Mouse (Mus musculus) heart, postnatal 0 days (tissue): Measurements from ENCODE around the gene Tmem125. TPM values are rescaled to one million over a fixed set of nuclear protein-coding genes. Genes with fewer than 3 reads are reported as not detected.
A peak's percentile ranks its signal among the peaks of the same experiment; 100 is the strongest.
"Not testable (repeated sequence)": the region's sequence is repeated elsewhere in the genome, so short reads cannot be mapped to it uniquely, and the experiment has no call there.

Experiments used
- ATAC-seq: fragments of 200-750 bp; cut with Nextera tagmentation; 2 replicates; pipeline ENCODE4 v1.8.0; 2017; ENCODE audit warnings: low read depth, moderate number of reproducible peaks, moderate library complexity; ENCODE audit not compliant: insufficient read depth
- DNase-seq: peaks from one replicate; pipeline ENCODE4 v3.0.0-alpha.2; 2016; ENCODE audit warnings: low spot score
- H3K27ac ChIP-seq: fragments of 300-500 bp; sonication (generic); 2 replicates; pipeline ENCODE4 v1.5.1; 2014; ENCODE audit warnings: low read depth, mild to moderate bottlenecking
- H3K27me3 ChIP-seq: fragments of 300-500 bp; sonication (generic); 2 replicates; pipeline ENCODE4 v1.6.1; 2014; ENCODE audit warnings: low read length, mixed read lengths; ENCODE audit not compliant: control insufficient read depth, insufficient read depth
- H3K36me3 ChIP-seq: fragments of 300-500 bp; sonication (generic); replicated peaks from 2 replicates; pipeline ENCODE4 v1.6.1; 2014; ENCODE audit warnings: low read length, mixed read lengths; ENCODE audit not compliant: control insufficient read depth, insufficient read depth
- H3K4me1 ChIP-seq: fragments of 300-500 bp; sonication (generic); 2 replicates; pipeline ENCODE4 v1.6.1; 2014; ENCODE audit warnings: antibody characterized with exemption; ENCODE audit not compliant: control insufficient read depth, insufficient read depth
- H3K4me2 ChIP-seq: fragments of 300-500 bp; sonication (generic); 2 replicates; pipeline ENCODE4 v1.6.1; 2014; ENCODE audit warnings: low read depth, mild to moderate bottlenecking, low read length, moderate library complexity
- H3K4me3 ChIP-seq: fragments of 300-500 bp; sonication (generic); 2 replicates; pipeline ENCODE4 v1.5.1; 2014; ENCODE audit warnings: low read depth, low read length
- H3K9ac ChIP-seq: fragments of 300-500 bp; sonication (generic); replicated peaks from 2 replicates; pipeline ENCODE4 v1.6.1; 2014; ENCODE audit warnings: low read depth, low read length, mixed read lengths
- H3K9me3 ChIP-seq: fragments of 300-500 bp; sonication (generic); replicated peaks from 2 replicates; pipeline ENCODE4 v1.6.1; 2016; ENCODE audit warnings: low read length; ENCODE audit not compliant: control insufficient read depth
- CTCF ChIP-seq: IDR thresholded peaks from 2 replicates; pipeline ENCODE4 v1.5.1; 2016; ENCODE audit warnings: antibody characterized with exemption, control low read depth, low read depth
- EP300 ChIP-seq: IDR thresholded peaks from 2 replicates; pipeline ENCODE4 v1.6.1; 2016; ENCODE audit warnings: antibody characterized with exemption, low read depth
- WGBS: fragments of 180-500 bp; shearing (Covaris S2); extraction: QIAGEN DNeasy Blood & Tissue Kit; methylation state at CpG from one replicate; pipeline ENCODE4 v1.1.7; 2014; 5-methylcytosine and 5-hydroxymethylcytosine counted together
- polyA plus RNA-seq: library from polyadenylated mRNA; unstranded; fragments of >200 nt; fragmentation: Nextera tagmentation; extraction: Ambion mirVana; gene quantifications from 2 replicates; pipeline ENCODE4 v1.2.1, GENCODE M21; 2015
- total RNA-seq: library from RNA; depleted of rRNA; stranded (reverse); fragments of >200 nt; gene quantifications from 2 replicates; pipeline ENCODE4 v1.2.3, GENCODE M21; 2014; ENCODE audit warnings: low replicate concordance

The Tmem125 gene
- total and polyA plus RNA-seq, 2 experiments from 2014 or later, result 0.26 to 7.3 TPM

DNA sequence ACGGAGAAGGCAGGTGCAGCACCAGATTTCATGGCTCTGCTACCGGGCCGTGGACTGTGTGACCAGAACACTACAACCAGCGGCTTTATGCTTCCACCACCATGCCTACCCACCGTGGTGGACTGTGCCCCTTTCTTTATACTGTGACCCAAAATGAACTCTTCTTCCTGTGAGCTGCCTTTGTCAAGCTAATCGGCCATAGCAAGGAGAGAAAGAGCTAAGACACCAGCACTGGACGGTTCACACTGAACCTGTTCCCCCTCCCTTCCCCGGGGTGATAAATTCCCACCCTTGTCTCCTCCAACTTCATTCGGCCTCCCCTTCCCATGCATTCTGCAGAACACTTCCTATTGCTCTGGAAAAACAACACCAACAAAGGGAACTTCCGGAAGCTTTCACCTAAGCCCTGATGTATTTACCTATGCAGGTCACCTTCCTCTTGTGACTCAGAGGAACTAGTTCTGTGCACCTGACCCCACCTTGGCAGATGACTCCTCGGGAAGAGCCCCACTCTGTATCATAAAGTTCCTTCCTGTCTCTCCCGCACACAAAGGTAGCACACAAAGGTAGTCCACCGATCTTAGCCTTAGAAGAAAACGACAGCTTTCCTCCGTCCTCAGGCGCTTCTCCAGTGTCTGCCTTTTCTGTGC is 26.2 kb downstream of the Tmem125 start:
- H3K9ac ChIP-seq, result no peak overlapping the region
- H3K36me3 ChIP-seq, result no peaks in the 10 kb centered on the region
- ATAC-seq (no peak), DNase-seq (no peak)
- 35% methylated on average over 16 of the region's 16 CpGs for WGBS
- peaks cover 5% of the 10 kb centered on the region; the same call in 1 of the 2 replicates for H3K4me1 ChIP-seq
- H3K27ac ChIP-seq, result no peak overlapping the region
- no peaks in the 10 kb centered on the region for H3K27me3 ChIP-seq
- no peaks in the 10 kb centered on the region for H3K9me3 ChIP-seq
- no peak for TF ChIP-seq EP300
- no peak for TF ChIP-seq CTCF
- no peak overlapping the region for H3K4me3 ChIP-seq
- no peak overlapping the region for H3K4me2 ChIP-seq

DNA sequence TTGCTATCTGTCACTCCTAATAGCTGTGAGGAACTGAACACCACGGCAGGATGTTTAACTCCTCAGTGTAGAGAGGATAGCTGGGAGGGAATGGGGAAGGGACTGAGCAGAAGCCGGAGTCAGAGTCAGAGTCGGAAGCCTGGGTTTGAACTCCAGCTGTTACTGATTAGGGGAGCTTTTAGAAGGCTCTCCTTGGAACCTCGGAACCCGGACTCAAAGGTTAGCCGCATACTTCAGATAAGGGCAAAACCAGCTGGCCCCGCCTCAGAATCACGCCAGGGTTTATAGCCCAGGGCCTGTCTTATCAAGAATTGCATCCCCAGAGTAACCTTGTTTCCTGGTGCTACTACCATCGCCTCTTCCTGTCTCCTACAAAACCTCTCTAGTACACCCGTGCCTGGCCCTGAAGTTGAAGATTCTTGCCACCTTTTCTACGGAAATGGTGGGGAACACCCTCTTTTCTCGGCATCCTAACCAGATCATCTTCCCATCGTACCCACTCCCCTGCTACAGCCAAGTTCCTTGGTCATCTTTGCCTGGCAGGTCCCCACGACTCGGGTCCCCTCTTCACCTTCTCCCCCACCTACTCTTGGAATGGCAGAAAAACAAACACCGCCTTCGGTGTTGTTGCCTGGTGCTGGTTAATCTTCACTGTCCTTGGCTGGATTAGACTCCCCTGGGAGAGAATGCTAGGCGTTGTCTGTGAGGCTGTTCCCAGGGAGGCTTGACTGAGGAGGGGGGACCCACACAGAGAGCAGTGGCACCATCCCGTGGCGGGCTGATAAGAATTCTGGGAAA is 26.9 kb downstream of the Tmem125 start:
- H3K27ac ChIP-seq, result no peak overlapping the region
- H3K9me3 ChIP-seq, result no peaks in the 10 kb centered on the region
- peaks cover 5% of the 10 kb centered on the region; the same call in 1 of the 2 replicates for H3K4me1 ChIP-seq
- H3K36me3 ChIP-seq, result no peaks in the 10 kb centered on the region
- no peak overlapping the region for H3K9ac ChIP-seq
- DNase-seq, result peak; percentile 13
- no peak for TF ChIP-seq EP300
- TF ChIP-seq CTCF, result no peak
- no peaks in the 10 kb centered on the region for H3K27me3 ChIP-seq
- no peak overlapping the region for H3K4me3 ChIP-seq
- ATAC-seq, result no peak; the same call in 1 of the 2 replicates
- no peak overlapping the region for H3K4me2 ChIP-seq
- 6% methylated on average over 20 of the region's 20 CpGs for WGBS

DNA sequence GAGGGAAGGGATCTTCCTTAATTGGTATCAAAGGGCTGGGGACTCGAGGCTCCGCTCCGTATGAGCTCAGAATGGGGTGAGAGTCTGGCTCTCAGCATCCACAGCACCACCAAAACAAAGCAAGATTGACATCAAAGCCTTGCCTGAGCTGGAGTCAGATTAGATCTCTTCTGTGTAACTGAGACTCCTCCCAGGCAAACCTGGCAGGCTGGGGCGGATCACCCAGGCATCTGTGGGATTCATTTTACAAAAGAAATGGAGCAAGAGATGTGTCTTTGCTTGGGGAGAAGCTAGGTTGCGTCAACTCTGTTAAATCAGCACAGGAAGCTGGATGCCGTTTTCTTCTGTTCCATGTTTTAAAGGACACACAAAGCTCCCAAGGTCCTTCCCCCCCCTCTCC is 34.8 kb downstream of the Tmem125 start:
- H3K4me1 ChIP-seq, result no peaks in the 10 kb centered on the region
- no peak for DNase-seq
- no peak overlapping the region for H3K9ac ChIP-seq
- H3K36me3 ChIP-seq, result no peaks in the 10 kb centered on the region
- no peak overlapping the region for H3K4me3 ChIP-seq
- H3K4me2 ChIP-seq, result no peak overlapping the region
- ATAC-seq, result no peak
- 26% methylated on average over 6 of the region's 6 CpGs for WGBS
- no peak overlapping the region for H3K27ac ChIP-seq
- H3K9me3 ChIP-seq, result no peaks in the 10 kb centered on the region
- TF ChIP-seq EP300 (no peak), CTCF (no peak)
- no peaks in the 10 kb centered on the region for H3K27me3 ChIP-seq

DNA sequence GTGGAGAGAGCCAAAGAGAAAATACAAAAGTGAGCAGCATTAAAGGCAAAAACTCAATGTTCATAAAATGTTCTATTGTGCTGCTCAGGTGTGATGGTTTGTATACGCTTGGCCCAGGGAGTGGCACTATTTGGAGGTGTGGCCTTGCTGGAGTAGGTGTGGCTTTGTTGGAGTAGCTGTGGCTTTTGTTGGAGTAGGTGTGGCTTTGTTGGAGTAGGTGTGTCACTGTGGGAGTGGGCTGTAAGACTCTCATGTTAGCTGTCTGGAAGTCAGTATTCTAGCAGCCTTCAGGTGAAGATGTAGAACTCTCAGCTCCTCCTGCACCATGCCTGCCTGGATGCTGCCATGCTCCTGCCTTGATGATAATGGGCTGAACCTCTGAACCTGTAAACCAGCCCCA is 36.7 kb downstream of the Tmem125 start:
- H3K27ac ChIP-seq, H3K9ac ChIP-seq, H3K4me1 ChIP-seq, H3K27me3 ChIP-seq, H3K9me3 ChIP-seq, H3K36me3 ChIP-seq, DNase-seq, H3K4me2 ChIP-seq, H3K4me3 ChIP-seq, ATAC-seq: not testable (repeated sequence)
- 72% methylated on average over 1 of the region's 1 CpGs for WGBS

DNA sequence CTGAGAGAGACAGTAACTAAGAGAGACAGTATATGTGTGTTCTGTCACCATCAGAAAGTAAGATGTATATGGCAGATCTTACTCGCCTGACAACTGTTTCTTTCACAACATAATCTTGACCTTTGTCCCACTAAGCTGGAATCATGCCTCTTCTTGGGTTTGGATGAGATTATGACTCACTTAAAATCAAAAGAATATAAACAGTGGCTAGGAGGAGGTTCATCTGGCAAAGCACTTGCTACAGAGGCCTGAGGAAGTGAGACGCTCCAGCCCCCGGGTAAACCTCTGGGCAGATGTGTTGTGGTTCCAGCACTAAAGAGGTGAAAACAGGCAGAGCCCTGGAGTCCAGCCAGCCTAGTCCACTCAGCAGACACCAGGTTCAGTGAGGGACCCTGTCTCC is 38.3 kb downstream of the Tmem125 start:
- Histone ChIP-seq H3K4me1 (no peaks in the 10 kb centered on the region), H3K36me3 (no peaks in the 10 kb centered on the region), H3K4me2 (no peak overlapping the region), H3K27me3 (no peaks in the 10 kb centered on the region), H3K9ac (no peak overlapping the region), H3K9me3 (no peaks in the 10 kb centered on the region), H3K27ac (no peak overlapping the region), H3K4me3 (no peak overlapping the region)
- TF ChIP-seq CTCF (no peak), EP300 (no peak)
- WGBS, result 36% methylated on average over 3 of the region's 3 CpGs
- ATAC-seq (no peak; the same call in 1 of the 2 replicates), DNase-seq (no peak)
